Mouse (Mus musculus) liver, embryonic 16.5 days (tissue): ENCODE measurements around the gene Ilf3. TPM values are rescaled to one million over a fixed set of nuclear protein-coding genes. Genes with fewer than 3 reads are reported as not detected.

Source experiments
- ATAC-seq: fragments of 200-750 bp; cut with Nextera tagmentation; 2 replicates; pipeline ENCODE4 v1.8.0; 2017; ENCODE audit warnings: low read depth, mild to moderate bottlenecking, moderate number of reproducible peaks, moderate library complexity
- H3K27ac ChIP-seq: fragments of 300-500 bp; sonication (generic); 2 replicates; pipeline ENCODE4 v1.5.1; 2014; ENCODE audit warnings: mild to moderate bottlenecking, low read length
- H3K27me3 ChIP-seq: fragments of 300-500 bp; sonication (generic); 2 replicates; pipeline ENCODE4 v1.6.1; 2014; ENCODE audit warnings: low read depth, low read length, mixed read lengths; ENCODE audit not compliant: control insufficient read depth, insufficient read depth
- H3K36me3 ChIP-seq: fragments of 300-500 bp; sonication (generic); 2 replicates; pipeline ENCODE4 v1.6.1; 2014; ENCODE audit warnings: mild to moderate bottlenecking; ENCODE audit not compliant: control insufficient read depth, insufficient read depth
- H3K4me1 ChIP-seq: fragments of 300-500 bp; sonication (generic); 2 replicates; pipeline ENCODE4 v1.6.1; 2014; ENCODE audit warnings: low read depth, low read length, mixed read lengths; ENCODE audit not compliant: control insufficient read depth
- H3K4me2 ChIP-seq: fragments of 300-500 bp; sonication (generic); 2 replicates; pipeline ENCODE4 v1.6.1; 2014; ENCODE audit warnings: low read depth, low read length, mixed read lengths
- H3K4me3 ChIP-seq: fragments of 300-500 bp; sonication (generic); 2 replicates; pipeline ENCODE4 v1.5.1; 2014; ENCODE audit warnings: low read depth, mild to moderate bottlenecking, low read length
- H3K9ac ChIP-seq: fragments of 300-500 bp; sonication (generic); 2 replicates; pipeline ENCODE4 v1.6.1; 2014; ENCODE audit warnings: low read depth, low read length
- H3K9me3 ChIP-seq: fragments of 300-500 bp; sonication (generic); replicated peaks from 2 replicates; pipeline ENCODE4 v1.6.1; 2016; ENCODE audit warnings: low read length; ENCODE audit not compliant: control insufficient read depth
- WGBS: fragments of 180-500 bp; shearing (Covaris S2); extraction: QIAGEN DNeasy Blood & Tissue Kit; methylation state at CpG from one replicate; pipeline ENCODE4 v1.1.7; 2014; ENCODE audit not compliant: insufficient replicate concordance; 5-methylcytosine and 5-hydroxymethylcytosine counted together
- polyA plus RNA-seq: library from polyadenylated mRNA; unstranded; fragments of >200 nt; fragmentation: Nextera tagmentation; extraction: Ambion mirVana; gene quantifications from 2 replicates; pipeline ENCODE4 v1.2.1, GENCODE M21; 2015

Gene Ilf3
- polyA plus RNA-seq, 1 experiment from 2014 or later: 37.2 TPM

- H3K27ac ChIP-seq: no peak overlapping the region
- no peak overlapping the region for H3K4me2 ChIP-seq
- peaks cover 27% of the 10 kb centered on the region for H3K4me1 ChIP-seq
- no peak overlapping the region for H3K9ac ChIP-seq
- H3K4me3 ChIP-seq: no peak overlapping the region
- 50% methylated on average over 11 of the region's 11 CpGs for WGBS
- H3K36me3 ChIP-seq: no peaks in the 10 kb centered on the region
- H3K9me3 ChIP-seq: no peaks in the 10 kb centered on the region
- no peak for ATAC-seq
- H3K27me3 ChIP-seq: no peaks in the 10 kb centered on the region
These were observed 43.4 kb upstream of the Ilf3 start for GRCm38 (mm10) chr9:21324269-21324668.

GRCm38 (mm10) chr9:21327569-21327968 lies 40.1 kb upstream of the Ilf3 start:
- no peaks in the 10 kb centered on the region for H3K36me3 ChIP-seq
- no peak for ATAC-seq
- H3K4me3 ChIP-seq: no peak overlapping the region
- H3K4me1 ChIP-seq: peaks cover 13% of the 10 kb centered on the region
- no peaks in the 10 kb centered on the region for H3K9me3 ChIP-seq
- H3K4me2 ChIP-seq: no peak overlapping the region
- 27% methylated on average over 3 of the region's 3 CpGs for WGBS
- H3K27me3 ChIP-seq: no peaks in the 10 kb centered on the region
- no peak overlapping the region for H3K9ac ChIP-seq
- H3K27ac ChIP-seq: peak overlapping the region; percentile 50

GRCm38 (mm10) chr9:21328041-21328440 lies 39.6 kb upstream of the Ilf3 start:
- no peaks in the 10 kb centered on the region for H3K9me3 ChIP-seq
- no peaks in the 10 kb centered on the region for H3K36me3 ChIP-seq
- WGBS: 39% methylated on average over 3 of the region's 3 CpGs
- peak overlapping the region; percentile 37; the same call in 1 of the 2 replicates for H3K4me2 ChIP-seq
- no peaks in the 10 kb centered on the region for H3K27me3 ChIP-seq
- H3K27ac ChIP-seq: peak overlapping the region; percentile 44; the same call in 1 of the 2 replicates
- H3K4me3 ChIP-seq: no peak overlapping the region
- H3K4me1 ChIP-seq: peaks cover 14% of the 10 kb centered on the region
- no peak overlapping the region for H3K9ac ChIP-seq
- ATAC-seq: no peak

GRCm38 (mm10) chr9:21329041-21329440 lies 38.6 kb upstream of the Ilf3 start:
- Histone ChIP-seq H3K4me1 (peaks cover 15% of the 10 kb centered on the region), H3K27ac (no peak overlapping the region), H3K4me2 (no peak overlapping the region), H3K9me3 (no peaks in the 10 kb centered on the region), H3K27me3 (no peaks in the 10 kb centered on the region), H3K4me3 (no peak overlapping the region), H3K36me3 (no peaks in the 10 kb centered on the region), H3K9ac (no peak overlapping the region)
- ATAC-seq: no peak
- WGBS: 43% methylated on average over 3 of the region's 5 CpGs

- H3K27me3 ChIP-seq: no peaks in the 10 kb centered on the region
- no peak overlapping the region for H3K4me3 ChIP-seq
- H3K4me1 ChIP-seq: peaks cover 15% of the 10 kb centered on the region
- no peak for ATAC-seq
- no peak overlapping the region for H3K27ac ChIP-seq
- H3K36me3 ChIP-seq: no peaks in the 10 kb centered on the region
- H3K4me2 ChIP-seq: no peak overlapping the region
- no peak overlapping the region for H3K9ac ChIP-seq
- H3K9me3 ChIP-seq: no peaks in the 10 kb centered on the region
- WGBS: 76% methylated on average over 10 of the region's 10 CpGs
These were observed 37.9 kb upstream of the Ilf3 start for GRCm38 (mm10) chr9:21329699-21330289.

GRCm38 (mm10) chr9:21331365-21332140 lies 36.1 kb upstream of the Ilf3 start:
- no peak overlapping the region for H3K9ac ChIP-seq
- 41% methylated on average over 12 of the region's 12 CpGs for WGBS
- H3K27ac ChIP-seq: no peak overlapping the region

GRCm38 (mm10) chr9:21332161-21333061 lies 35.3 kb upstream of the Ilf3 start:
- H3K27ac ChIP-seq: no peak overlapping the region
- no peaks in the 10 kb centered on the region for H3K9me3 ChIP-seq
- H3K4me2 ChIP-seq: no peak overlapping the region
- no peaks in the 10 kb centered on the region for H3K36me3 ChIP-seq
- no peak overlapping the region for H3K9ac ChIP-seq
- peaks cover 11% of the 10 kb centered on the region for H3K4me1 ChIP-seq
- H3K4me3 ChIP-seq: no peak overlapping the region
- no peaks in the 10 kb centered on the region for H3K27me3 ChIP-seq
- ATAC-seq: no peak
- WGBS: 34% methylated on average over 9 of the region's 9 CpGs

More at GRCm38 (mm10) chr9:21331365-21332140, 36.1 kb upstream of the Ilf3 start:
- no peak overlapping the region for H3K4me2 ChIP-seq
- no peak for ATAC-seq
- H3K27me3 ChIP-seq: no peaks in the 10 kb centered on the region
- no peaks in the 10 kb centered on the region for H3K9me3 ChIP-seq
- peaks cover 15% of the 10 kb centered on the region for H3K4me1 ChIP-seq
- no peaks in the 10 kb centered on the region for H3K36me3 ChIP-seq
- no peak overlapping the region for H3K4me3 ChIP-seq

- H3K4me3 ChIP-seq: no peak overlapping the region
- no peaks in the 10 kb centered on the region for H3K36me3 ChIP-seq
- H3K9ac ChIP-seq: no peak overlapping the region
- H3K9me3 ChIP-seq: no peaks in the 10 kb centered on the region
- no peak for ATAC-seq
- WGBS: 78% methylated on average over 1 of the region's 1 CpGs
- peaks cover 11% of the 10 kb centered on the region for H3K4me1 ChIP-seq
- no peaks in the 10 kb centered on the region for H3K27me3 ChIP-seq
- no peak overlapping the region for H3K4me2 ChIP-seq
- H3K27ac ChIP-seq: no peak overlapping the region
These were observed 34.1 kb upstream of the Ilf3 start for GRCm38 (mm10) chr9:21333523-21333922.
